Mouse (Mus musculus): ENCODE results near the gene Bcl2l13. TPM values are rescaled to one million over a fixed set of nuclear protein-coding genes. Genes with fewer than 3 reads are reported as not detected.

Gene Bcl2l13
- total and polyA plus RNA-seq, 3 experiments = 24.6 to 46.6 (median 25.5) TPM

- in situ Hi-C loops (cut with MboI; ENCODE audit: low pct_ligation_motif_present, low pct_unique_long_range_greater_than_20kb, low sequenced_read_pairs) (no loop called here), dilution Hi-C loops (cut with MboI; ENCODE audit: extremely low pct_ligation_motif_present, extremely low pct_unique_long_range_greater_than_20kb, low sequenced_read_pairs) (no loop called here)
- Histone ChIP-seq H3K36me3 (replicated peaks in 1 of 2; ENCODE audit: control insufficient read depth in 1 of 2, insufficient read depth in 1 of 2, low read length in 1 of 2) (peaks cover 11 to 60% of the 10 kb centered on the region in 2 experiments), H3K79me2 (replicated peaks; ENCODE audit: control insufficient read depth, extremely low read depth, insufficient read depth, poor library complexity, severe bottlenecking) (0 out of 2 replicates have a peak, but pooled peaks cover 6% of the 10 kb centered on the region), H3K9me3 (replicated peaks; ENCODE audit: low read length) (no peaks in the 10 kb centered on the region), H3K4me3 (replicated peaks in 1 of 3; ENCODE audit: low read depth in 2 of 3, low read length in 2 of 3, poor library complexity in 1 of 3) (no peak overlapping the region), H3K27ac (ENCODE audit: insufficient read depth, low read depth) (no peak overlapping the region), H3K4me2 (ENCODE audit: insufficient read depth, low read depth, poor library complexity, severe bottlenecking) (no peak overlapping the region), H3K4me1 (ENCODE audit: control insufficient read depth in 1 of 2, insufficient read depth in 2 of 2) (no peaks in the 10 kb centered on the region), H3K9ac (ENCODE audit: insufficient read depth, low read depth) (no peak overlapping the region), H3K27me3 (replicated peaks) (no peaks in the 10 kb centered on the region)
- TF ChIP-seq JUND (conservative IDR thresholded peaks at IDR 0.05; ENCODE audit: low read depth, low read length) (no peak), POLR2AphosphoS2 (IDR thresholded peaks at IDR 0.05; ENCODE audit: low read depth, low read length) (no peak), MYC (IDR thresholded peaks at IDR 0.05; ENCODE audit: low read depth, low read length) (no peak), NELFE (IDR thresholded peaks at IDR 0.05; ENCODE audit: low read depth, low read length) (no peak), EP300 (IDR thresholded peaks at IDR 0.05; ENCODE audit: low read length) (no peak), ELF1 (IDR thresholded peaks at IDR 0.05; ENCODE audit: low read depth, low read length) (no peak), SMC3 (IDR thresholded peaks at IDR 0.05; ENCODE audit: low read depth, low read length) (no peak), ZKSCAN1 (IDR thresholded peaks at IDR 0.05; ENCODE audit: borderline replicate concordance, low read depth, low read length) (no peak), RAD21 (IDR thresholded peaks at IDR 0.05; ENCODE audit: low read depth, low read length) (no peak)
- no peak for DNase-seq (ENCODE audit: extremely low read depth)
Observed at GRCm38 (mm10) chr6:120866051-120866814, 30.2 kb downstream of the Bcl2l13 start.

- Histone ChIP-seq H3K36me3 (replicated peaks in 1 of 2; ENCODE audit: control insufficient read depth in 1 of 2, insufficient read depth in 1 of 2, low read length in 1 of 2) (peaks cover 14 to 54% of the 10 kb centered on the region in 2 experiments), H3K4me3 (replicated peaks in 1 of 3; ENCODE audit: low read depth in 2 of 3, low read length in 2 of 3, poor library complexity in 1 of 3) (no peak overlapping the region), H3K79me2 (replicated peaks; ENCODE audit: control insufficient read depth, extremely low read depth, insufficient read depth, poor library complexity, severe bottlenecking) (no peaks in the 10 kb centered on the region), H3K9ac (ENCODE audit: insufficient read depth, low read depth) (no peak overlapping the region), H3K27me3 (replicated peaks) (no peaks in the 10 kb centered on the region), H3K27ac (ENCODE audit: insufficient read depth, low read depth) (no peak overlapping the region), H3K4me1 (ENCODE audit: control insufficient read depth in 1 of 2, insufficient read depth in 2 of 2) (no peaks in the 10 kb centered on the region), H3K9me3 (replicated peaks; ENCODE audit: low read length) (no peaks in the 10 kb centered on the region), H3K4me2 (ENCODE audit: insufficient read depth, low read depth, poor library complexity, severe bottlenecking) (no peak overlapping the region)
- dilution Hi-C loops (cut with MboI; ENCODE audit: extremely low pct_ligation_motif_present, extremely low pct_unique_long_range_greater_than_20kb, low sequenced_read_pairs) = no loop called here
- no peak for TF ChIP-seq TBP (conservative IDR thresholded peaks at IDR 0.05; ENCODE audit: low read depth, low read length)
- no peak for TF ChIP-seq MYC (IDR thresholded peaks at IDR 0.05; ENCODE audit: low read depth, low read length)
- TF ChIP-seq EP300 (IDR thresholded peaks at IDR 0.05; ENCODE audit: low read length) = no peak
- TF ChIP-seq JUND (conservative IDR thresholded peaks at IDR 0.05; ENCODE audit: low read depth, low read length) = no peak
- TF ChIP-seq NELFE (IDR thresholded peaks at IDR 0.05; ENCODE audit: low read depth, low read length) = no peak
- TF ChIP-seq POLR2AphosphoS2 (IDR thresholded peaks at IDR 0.05; ENCODE audit: low read depth, low read length) = no peak
- TF ChIP-seq UBTF (IDR thresholded peaks at IDR 0.05; ENCODE audit: low read depth, low read length) = no peak
- no peak for TF ChIP-seq TCF12 (IDR thresholded peaks at IDR 0.05; ENCODE audit: low read depth, low read length)
- no peak for TF ChIP-seq BHLHE40 (IDR thresholded peaks at IDR 0.05; ENCODE audit: low read depth, low read length)
- no peak for TF ChIP-seq MXI1 (IDR thresholded peaks at IDR 0.05; ENCODE audit: low read depth, low read length)
- no peak for TF ChIP-seq MEF2A (IDR thresholded peaks at IDR 0.05; ENCODE audit: borderline replicate concordance, low read depth, low read length)
- no peak for TF ChIP-seq MAFK (IDR thresholded peaks at IDR 0.05; ENCODE audit: insufficient replicate concordance, low read length)
- TF ChIP-seq USF1 (IDR thresholded peaks at IDR 0.05; ENCODE audit: low read depth, low read length) = no peak
- TF ChIP-seq SIN3A (IDR thresholded peaks at IDR 0.05; ENCODE audit: low read length) = no peak
- no peak for TF ChIP-seq MAX (IDR thresholded peaks at IDR 0.05; ENCODE audit: low read length)
- in situ Hi-C loops (cut with MboI; ENCODE audit: low pct_ligation_motif_present, low pct_unique_long_range_greater_than_20kb, low sequenced_read_pairs) = no loop called here
- DNase-seq (ENCODE audit: extremely low read depth) = no peak
Observed at GRCm38 (mm10) chr6:120868824-120869223, 32.8 kb downstream of the Bcl2l13 start.
